Mouse (Mus musculus) heart, embryonic 16.5 days (tissue): ENCODE data around the gene Ifit1bl2. TPM values are rescaled to one million over a fixed set of nuclear protein-coding genes. Genes with fewer than 3 reads are reported as not detected.

Source experiments
- ATAC-seq: fragments of 200-750 bp; cut with Nextera tagmentation; replicated peaks from 2 replicates; pipeline ENCODE4 v1.8.0; 2017; ENCODE audit warnings: moderate number of reproducible peaks; ENCODE audit not compliant: insufficient read depth, low FRiP score; ENCODE audit errors: extremely low read depth
- H3K27ac ChIP-seq: fragments of 300-500 bp; sonication (generic); 2 replicates; pipeline ENCODE4 v1.5.1; 2014; ENCODE audit warnings: mild to moderate bottlenecking, low read length, control low read depth, moderate library complexity
- H3K27me3 ChIP-seq: fragments of 300-500 bp; sonication (generic); 2 replicates; pipeline ENCODE4 v1.6.1; 2014; ENCODE audit warnings: low read length, mixed read lengths; ENCODE audit not compliant: control insufficient read depth, insufficient read depth
- H3K36me3 ChIP-seq: fragments of 300-500 bp; sonication (generic); 2 replicates; pipeline ENCODE4 v1.6.1; 2014; ENCODE audit not compliant: control insufficient read depth, insufficient read depth
- H3K4me1 ChIP-seq: fragments of 300-500 bp; sonication (generic); 2 replicates; pipeline ENCODE4 v1.6.1; 2014; ENCODE audit warnings: low read length, mixed read lengths; ENCODE audit not compliant: control insufficient read depth, insufficient read depth
- H3K4me2 ChIP-seq: fragments of 300-500 bp; sonication (generic); 2 replicates; pipeline ENCODE4 v1.6.1; 2014; ENCODE audit warnings: low read depth, mild to moderate bottlenecking, control low read depth, low read length
- H3K4me3 ChIP-seq: fragments of 300-500 bp; sonication (generic); 2 replicates; pipeline ENCODE4 v1.5.1; 2014; ENCODE audit warnings: mild to moderate bottlenecking, control low read depth, low read length
- H3K9ac ChIP-seq: fragments of 300-500 bp; sonication (generic); 2 replicates; pipeline ENCODE4 v1.6.1; 2014; ENCODE audit warnings: low read length, control low read depth
- H3K9me3 ChIP-seq: fragments of 300-500 bp; sonication (generic); replicated peaks from 2 replicates; pipeline ENCODE4 v1.6.1; 2016; ENCODE audit warnings: low read length; ENCODE audit not compliant: control insufficient read depth
- WGBS: fragments of 180-500 bp; shearing (Covaris S2); extraction: QIAGEN DNeasy Blood & Tissue Kit; methylation state at CpG from one replicate; pipeline ENCODE4 v1.1.7; 2014; 5-methylcytosine and 5-hydroxymethylcytosine counted together
- polyA plus RNA-seq: library from polyadenylated mRNA; unstranded; fragments of >200 nt; fragmentation: Nextera tagmentation; extraction: Ambion mirVana; gene quantifications from 2 replicates; pipeline ENCODE4 v1.2.1, GENCODE M21; 2015

Ifit1bl2 gene
- polyA plus RNA-seq, 1 experiment from 2014 or later, result 1.6 TPM

GRCm38 (mm10) chr19:34577121-34577520 is 63.4 kb downstream of the Ifit1bl2 start:
- no peak overlapping the region for H3K4me2 ChIP-seq
- no peaks in the 10 kb centered on the region for H3K4me1 ChIP-seq
- H3K27me3 ChIP-seq, result no peaks in the 10 kb centered on the region
- H3K4me3 ChIP-seq, result no peak overlapping the region
- no peak overlapping the region for H3K27ac ChIP-seq
- no peaks in the 10 kb centered on the region for H3K9me3 ChIP-seq
- no peak overlapping the region for H3K9ac ChIP-seq
- ATAC-seq, result no peak
- H3K36me3 ChIP-seq, result peaks cover 7% of the 10 kb centered on the region; the same call in 1 of the 2 replicates
- WGBS, result 53% methylated on average over 1 of the region's 1 CpGs

GRCm38 (mm10) chr19:34573650-34574049 is 66.9 kb downstream of the Ifit1bl2 start:
- no peaks in the 10 kb centered on the region for H3K9me3 ChIP-seq
- H3K27ac ChIP-seq, result no peak overlapping the region
- H3K4me2 ChIP-seq, result no peak overlapping the region
- WGBS, result 94% methylated on average over 5 of the region's 5 CpGs
- ATAC-seq, result no peak
- H3K4me1 ChIP-seq, result peaks cover 8% of the 10 kb centered on the region
- no peak overlapping the region for H3K4me3 ChIP-seq
- no peak overlapping the region for H3K9ac ChIP-seq
- H3K27me3 ChIP-seq, result no peaks in the 10 kb centered on the region
- peaks cover 7% of the 10 kb centered on the region; the same call in 1 of the 2 replicates for H3K36me3 ChIP-seq

DNA sequence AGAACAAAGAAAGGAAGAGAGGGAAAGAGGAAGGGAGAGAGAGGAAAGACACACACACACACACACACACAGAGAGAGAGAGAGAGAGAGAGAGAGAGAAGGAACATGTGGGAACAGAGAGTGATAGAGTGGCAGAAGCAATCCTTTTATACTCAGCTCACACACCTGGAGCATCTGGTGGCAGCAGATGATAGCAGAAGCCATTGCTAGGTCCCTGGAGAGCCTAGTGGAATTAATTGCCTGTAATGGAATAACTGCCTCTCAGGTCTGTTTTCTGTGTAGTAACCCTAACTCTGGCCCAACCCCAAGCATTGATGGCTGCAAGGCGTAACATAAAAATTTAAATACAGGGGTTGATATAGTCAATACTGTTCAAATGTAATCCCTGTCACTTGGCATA is 69.5 kb downstream of the Ifit1bl2 start:
- WGBS, result 92% methylated on average over 1 of the region's 1 CpGs
- no peak overlapping the region for H3K27ac ChIP-seq

GRCm38 (mm10) chr19:34569896-34570476 is 70.6 kb downstream of the Ifit1bl2 start:
- WGBS, result 49% methylated on average over 4 of the region's 4 CpGs
- Histone ChIP-seq H3K27ac (no peak overlapping the region), H3K36me3 (peaks cover 7% of the 10 kb centered on the region; the same call in 1 of the 2 replicates), H3K4me3 (no peak overlapping the region), H3K27me3 (no peaks in the 10 kb centered on the region), H3K4me2 (no peak overlapping the region), H3K9ac (no peak overlapping the region), H3K9me3 (no peaks in the 10 kb centered on the region), H3K4me1 (peaks cover 8% of the 10 kb centered on the region)
- 0 out of 2 replicates have a peak, but pooled peaks have one; percentile 52 for ATAC-seq

More for the DNA sequence above, 69.5 kb downstream of the Ifit1bl2 start:
- peaks cover 8% of the 10 kb centered on the region for H3K4me1 ChIP-seq
- no peak for ATAC-seq
- H3K36me3 ChIP-seq, result peaks cover 7% of the 10 kb centered on the region; the same call in 1 of the 2 replicates
- H3K4me2 ChIP-seq, result no peak overlapping the region
- no peaks in the 10 kb centered on the region for H3K27me3 ChIP-seq
- no peak overlapping the region for H3K4me3 ChIP-seq
- no peaks in the 10 kb centered on the region for H3K9me3 ChIP-seq
- H3K9ac ChIP-seq, result no peak overlapping the region

- no peak overlapping the region for H3K27ac ChIP-seq
- ATAC-seq, result no peak
- WGBS, result 68% methylated on average over 7 of the region's 7 CpGs
Measured at GRCm38 (mm10) chr19:34568988-34569895, 71.3 kb downstream of the Ifit1bl2 start.

More at GRCm38 (mm10) chr19:34568988-34569895, 71.3 kb downstream of the Ifit1bl2 start:
- Histone ChIP-seq H3K9me3 (no peaks in the 10 kb centered on the region), H3K9ac (no peak overlapping the region), H3K27me3 (no peaks in the 10 kb centered on the region), H3K4me1 (peaks cover 8% of the 10 kb centered on the region), H3K36me3 (peaks cover 7% of the 10 kb centered on the region; the same call in 1 of the 2 replicates), H3K4me2 (no peak overlapping the region), H3K4me3 (no peak overlapping the region)

Other genes with a start within 250 kb of the Ifit1bl2 start
- 2.5 and 3.4 TPM in 2 replicates for gene Ch25h, start 165.6 kb downstream of the Ifit1bl2 start, polyA plus RNA-seq
- gene Lipa, start 113.3 kb downstream of the Ifit1bl2 start, polyA plus RNA-seq, result 28.9 and 32.0 TPM in 2 replicates
- 9.5 and 10.7 TPM in 2 replicates for gene Ifit2, start 90.0 kb downstream of the Ifit1bl2 start, polyA plus RNA-seq
- gene Ifit3, start 57.2 kb downstream of the Ifit1bl2 start, polyA plus RNA-seq, result 2.1 and 3.7 TPM in 2 replicates
- 2.5 and 3.2 TPM in 2 replicates for gene Ifit1bl1, start 38.8 kb downstream of the Ifit1bl2 start, polyA plus RNA-seq
- gene Ifit3b, start 32.8 kb downstream of the Ifit1bl2 start, polyA plus RNA-seq, result 0.49 and 0.52 TPM in 2 replicates
- gene Ifit1, start 128 bp upstream of the Ifit1bl2 start, polyA plus RNA-seq, result 1.3 and 3.0 TPM in 2 replicates
- 8.9 and 10.6 TPM in 2 replicates for gene Slc16a12, start 106.5 kb upstream of the Ifit1bl2 start, polyA plus RNA-seq
- gene Pank1, start 238.7 kb upstream of the Ifit1bl2 start, polyA plus RNA-seq, result 12.9 and 14.8 TPM in 2 replicates